Mouse (Mus musculus) embryo, embryonic 11 days (tissue): ENCODE measurements at regions not wholly inside any gene's neighbourhood (a gene's known extent, or its start where the extent isn't known, plus 50 kb on each side); places are given as distances from the start of the nearest gene placed in this dataset.
A peak's percentile ranks its signal among the peaks of the same experiment; 100 is the strongest.

Source experiments
- DNase-seq: peaks from one replicate; pipeline ENCODE4 v3.0.0-alpha.2; 2015

- no peak for DNase-seq
Measured at GRCm38 (mm10) chr4:81216123-81216522, 226.5 kb downstream of the Mpdz start.

GRCm38 (mm10) chr4:81217979-81218378 is 224.6 kb downstream of the Mpdz start:
- DNase-seq, result peak; percentile 16

GRCm38 (mm10) chr4:81222034-81222433 is 220.6 kb downstream of the Mpdz start:
- DNase-seq, result no peak

GRCm38 (mm10) chr4:81222468-81223175 is 220.0 kb downstream of the Mpdz start:
- no peak for DNase-seq
